Mouse (Mus musculus) limb, embryonic 11.5 days (tissue): Measurements from ENCODE around the gene Hoxd3. TPM values are rescaled to one million over a fixed set of nuclear protein-coding genes. Genes with fewer than 3 reads are reported as not detected.
A peak's percentile ranks its signal among the peaks of the same experiment; 100 is the strongest.

Experiments
- ATAC-seq: fragments of 200-750 bp; cut with Nextera tagmentation; 2 replicates; pipeline ENCODE4 v1.8.0; 2017; ENCODE audit warnings: low read depth; ENCODE audit not compliant: insufficient number of reproducible peaks, low FRiP score, low TSS enrichment
- DNase-seq: peaks from one replicate; pipeline ENCODE4 v3.0.0-alpha.2; 2015; ENCODE audit warnings: low spot score
- H3K27ac ChIP-seq: fragments of 300-500 bp; sonication (generic); replicated peaks from 2 replicates; pipeline ENCODE4 v1.5.1; 2014; ENCODE audit warnings: low read depth, mild to moderate bottlenecking, low read length
- H3K27me3 ChIP-seq: fragments of 300-500 bp; sonication (generic); 2 replicates; pipeline ENCODE4 v1.6.1; 2014; ENCODE audit warnings: mild to moderate bottlenecking, low read length, mixed read lengths; ENCODE audit not compliant: control insufficient read depth, insufficient read depth
- H3K36me3 ChIP-seq: fragments of 300-500 bp; sonication (generic); 2 replicates; pipeline ENCODE4 v1.6.1; 2014; ENCODE audit warnings: mild to moderate bottlenecking, low read length, moderate library complexity, mixed read lengths; ENCODE audit not compliant: control insufficient read depth, insufficient read depth
- H3K4me1 ChIP-seq: fragments of 300-500 bp; sonication (generic); 2 replicates; pipeline ENCODE4 v1.6.1; 2014; ENCODE audit warnings: low read length, mixed read lengths; ENCODE audit not compliant: control insufficient read depth, insufficient read depth
- H3K4me2 ChIP-seq: fragments of 300-500 bp; sonication (generic); 2 replicates; pipeline ENCODE4 v1.6.1; 2014; ENCODE audit warnings: low read depth, mild to moderate bottlenecking, moderate library complexity; ENCODE audit not compliant: severe bottlenecking
- H3K4me3 ChIP-seq: fragments of 300-500 bp; sonication (generic); 2 replicates; pipeline ENCODE4 v1.5.1; 2014; ENCODE audit warnings: low read depth, low read length
- H3K9ac ChIP-seq: fragments of 300-500 bp; sonication (generic); 2 replicates; pipeline ENCODE4 v1.6.1; 2014; ENCODE audit warnings: mild to moderate bottlenecking, low read length
- H3K9me3 ChIP-seq: fragments of 300-500 bp; sonication (generic); 2 replicates; pipeline ENCODE4 v1.6.1; 2016; ENCODE audit warnings: low read length; ENCODE audit not compliant: control insufficient read depth
- WGBS: fragments of 180-500 bp; shearing (Covaris S2); extraction: QIAGEN DNeasy Blood & Tissue Kit; methylation state at CpG from one replicate; pipeline ENCODE4 v1.1.7; 2014; 5-methylcytosine and 5-hydroxymethylcytosine counted together
- polyA plus RNA-seq: library from polyadenylated mRNA; unstranded; fragments of >200 nt; fragmentation: Nextera tagmentation; extraction: Ambion mirVana; gene quantifications from 2 replicates; pipeline ENCODE4 v1.2.1, GENCODE M21; 2014

Gene Hoxd3
- polyA plus RNA-seq, 1 experiment from 2014 or later, result 1.2 TPM

DNA sequence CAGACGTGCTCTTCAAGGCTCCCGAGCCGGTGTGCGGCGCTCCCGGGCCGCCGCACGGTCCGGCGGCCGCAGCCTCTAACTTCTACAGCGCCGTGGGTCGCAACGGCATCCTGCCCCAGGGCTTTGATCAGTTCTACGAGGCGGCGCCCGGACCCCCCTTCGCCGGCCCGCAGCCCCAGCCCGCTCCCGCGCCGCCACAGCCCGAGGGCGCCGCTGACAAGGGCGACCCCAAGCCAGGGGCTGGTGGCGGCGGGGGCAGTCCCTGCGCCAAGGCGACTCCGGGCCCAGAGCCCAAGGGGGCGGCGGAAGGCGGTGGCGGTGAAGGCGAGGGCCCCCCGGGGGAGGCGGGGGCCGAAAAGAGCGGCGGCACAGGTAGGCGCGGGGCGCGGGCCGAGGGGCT, 28.9 kb upstream of the Hoxd3 start:
- peak overlapping the region; percentile 97 for H3K9ac ChIP-seq
- H3K9me3 ChIP-seq, result no peaks in the 10 kb centered on the region
- H3K27me3 ChIP-seq, result peaks cover 18% of the 10 kb centered on the region
- H3K4me1 ChIP-seq, result peaks cover 23% of the 10 kb centered on the region
- peak overlapping the region; percentile 95 for H3K27ac ChIP-seq
- H3K36me3 ChIP-seq, result no peaks in the 10 kb centered on the region
- peak overlapping the region; percentile 47 for H3K4me2 ChIP-seq
- DNase-seq (peak; percentile 72), ATAC-seq (no peak)
- peak overlapping the region; percentile 77 for H3K4me3 ChIP-seq
- 0% methylated on average over 34 of the region's 51 CpGs for WGBS

DNA sequence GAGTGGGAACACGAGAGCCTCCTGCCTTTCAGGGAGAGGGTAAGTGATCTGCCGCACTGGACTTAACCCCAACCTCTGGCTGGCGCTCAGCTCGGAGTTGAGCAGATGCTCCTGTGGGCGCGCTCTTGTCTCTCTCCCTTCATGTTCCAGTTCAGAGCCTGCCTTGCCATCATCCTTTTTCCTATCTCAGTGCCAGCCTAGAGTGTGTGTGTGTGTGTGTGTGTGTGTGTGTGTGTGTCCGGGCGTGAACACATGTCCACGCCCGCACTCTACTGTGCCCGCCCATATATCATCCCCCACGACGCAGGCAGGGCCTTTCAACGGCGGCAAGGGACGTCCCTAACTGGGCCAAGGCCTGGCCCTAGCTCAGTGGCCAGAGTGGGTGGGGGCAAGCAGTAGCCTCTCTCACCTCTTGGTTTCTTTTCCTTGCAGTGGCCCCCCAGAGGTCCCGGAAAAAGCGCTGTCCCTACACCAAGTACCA, 28.2 kb upstream of the Hoxd3 start:
- H3K4me2 ChIP-seq, result peak overlapping the region; percentile 47
- ATAC-seq (peak; percentile 4; the same call in 1 of the 2 replicates), DNase-seq (peak; percentile 72)
- H3K27me3 ChIP-seq, result peaks cover 22% of the 10 kb centered on the region
- H3K4me1 ChIP-seq, result peaks cover 24% of the 10 kb centered on the region
- peak overlapping the region; percentile 77 for H3K4me3 ChIP-seq
- H3K9ac ChIP-seq, result peak overlapping the region; percentile 97
- no peaks in the 10 kb centered on the region for H3K36me3 ChIP-seq
- H3K27ac ChIP-seq, result peak overlapping the region; percentile 95
- no peaks in the 10 kb centered on the region for H3K9me3 ChIP-seq
- 0% methylated on average over 18 of the region's 18 CpGs for whole genome bisulfite sequencing

DNA sequence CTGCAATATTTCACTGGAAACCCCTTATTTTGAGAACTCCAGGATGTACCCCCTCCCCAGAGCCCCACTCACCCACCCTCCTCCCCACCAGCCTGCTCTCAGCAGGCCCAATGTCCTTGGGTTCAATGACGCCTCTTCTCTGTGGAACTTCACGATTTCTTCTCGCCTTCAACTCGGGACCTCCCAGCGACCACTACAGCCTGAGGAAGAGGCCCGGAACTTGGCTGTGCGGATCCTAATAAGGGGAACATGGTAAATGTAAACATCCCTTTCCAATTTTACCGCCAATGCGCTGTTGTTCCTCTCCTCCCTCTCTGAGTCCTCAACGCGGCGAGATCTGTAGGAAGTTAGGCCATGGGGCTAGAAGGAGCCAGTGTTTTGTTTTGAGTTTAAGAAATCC, 27.6 kb upstream of the Hoxd3 start:
- Histone ChIP-seq H3K4me1 (peaks cover 24% of the 10 kb centered on the region), H3K9ac (peak overlapping the region; percentile 97), H3K36me3 (no peaks in the 10 kb centered on the region), H3K27ac (peak overlapping the region; percentile 95), H3K9me3 (no peaks in the 10 kb centered on the region), H3K4me2 (peak overlapping the region; percentile 47), H3K4me3 (peak overlapping the region; percentile 77), H3K27me3 (peaks cover 22% of the 10 kb centered on the region)
- peak; percentile 60 for DNase-seq
- 2% methylated on average over 12 of the region's 12 CpGs for WGBS
- no peak for ATAC-seq

DNA sequence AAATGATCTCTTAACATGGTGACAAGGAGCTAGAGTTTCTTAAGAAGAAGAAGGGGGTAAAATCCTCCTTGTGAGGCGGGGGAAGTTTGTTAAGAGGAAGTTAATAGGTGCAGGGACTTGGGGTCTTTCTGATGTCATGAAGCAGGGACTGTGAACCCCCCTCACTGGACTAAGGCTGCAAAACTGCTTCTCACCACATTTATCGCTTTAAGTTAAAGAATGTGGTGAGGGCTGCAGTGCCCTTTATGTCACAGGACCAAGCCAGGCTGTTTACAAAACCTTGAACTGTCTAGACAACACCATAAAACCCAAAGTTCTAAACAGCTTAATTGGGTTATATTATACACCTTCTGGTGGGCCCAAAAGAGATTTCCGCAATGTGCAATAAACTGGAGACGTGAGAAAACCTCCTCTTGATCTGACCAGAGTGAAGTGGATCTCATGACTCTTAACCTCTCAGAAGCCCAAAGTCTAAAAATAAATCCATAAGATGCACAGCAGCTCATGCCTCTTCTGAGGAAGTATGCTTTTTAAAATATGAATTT, 26.6 kb upstream of the Hoxd3 start:
- Histone ChIP-seq H3K4me1 (peaks cover 19% of the 10 kb centered on the region; the same call in 1 of the 2 replicates), H3K9ac (peak overlapping the region; percentile 97), H3K4me3 (peak overlapping the region; percentile 77), H3K4me2 (peak overlapping the region; percentile 47), H3K27ac (peak overlapping the region; percentile 95), H3K27me3 (peaks cover 22% of the 10 kb centered on the region), H3K36me3 (no peaks in the 10 kb centered on the region), H3K9me3 (no peaks in the 10 kb centered on the region)
- peak; percentile 63 for DNase-seq
- under 1% methylated on average over 4 of the region's 4 CpGs for WGBS
- ATAC-seq, result no peak

DNA sequence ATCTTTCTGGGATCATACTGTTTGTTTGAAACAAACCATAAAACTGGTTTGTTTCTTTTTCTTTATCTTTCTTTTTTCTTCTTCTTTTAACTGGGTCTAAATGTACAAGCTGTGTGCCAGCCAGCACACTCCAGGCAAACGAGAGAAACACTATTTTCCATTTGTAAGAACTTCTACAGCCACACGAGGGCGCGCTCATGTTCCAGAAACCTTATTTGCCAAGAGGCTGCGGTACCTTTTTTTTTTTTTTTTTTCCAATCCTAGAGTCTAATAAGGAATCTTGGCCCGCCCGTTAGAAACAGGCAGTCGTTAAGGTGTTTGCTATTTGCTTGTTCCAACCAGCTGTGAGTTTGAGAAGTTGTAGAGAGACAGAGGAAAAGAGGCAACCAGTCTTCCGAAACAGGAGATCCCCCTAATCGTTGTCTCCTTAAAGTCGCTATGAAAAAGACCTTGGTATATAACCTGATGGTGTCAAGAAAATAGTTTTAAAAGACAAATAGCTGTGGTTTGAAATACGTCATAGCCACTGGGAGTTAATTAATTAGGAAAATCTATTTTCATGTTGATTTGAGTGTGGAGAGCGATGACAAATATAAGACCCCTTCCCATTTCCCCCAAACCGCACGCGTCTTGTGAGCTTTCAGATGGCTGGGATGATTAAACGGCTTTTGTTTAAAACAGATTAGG, 25.3 kb upstream of the Hoxd3 start:
- H3K4me2 ChIP-seq, result peak overlapping the region; percentile 90
- H3K9me3 ChIP-seq, result no peaks in the 10 kb centered on the region
- no peaks in the 10 kb centered on the region for H3K36me3 ChIP-seq
- H3K9ac ChIP-seq, result peak overlapping the region; percentile 98
- no peak for ATAC-seq
- peak; percentile 91 for DNase-seq
- 2% methylated on average over 17 of the region's 17 CpGs for WGBS
- H3K4me1 ChIP-seq, result peaks cover 24% of the 10 kb centered on the region; the same call in 1 of the 2 replicates
- H3K27me3 ChIP-seq, result peaks cover 20% of the 10 kb centered on the region
- peak overlapping the region; percentile 97 for H3K27ac ChIP-seq
- peak overlapping the region; percentile 66 for H3K4me3 ChIP-seq

DNA sequence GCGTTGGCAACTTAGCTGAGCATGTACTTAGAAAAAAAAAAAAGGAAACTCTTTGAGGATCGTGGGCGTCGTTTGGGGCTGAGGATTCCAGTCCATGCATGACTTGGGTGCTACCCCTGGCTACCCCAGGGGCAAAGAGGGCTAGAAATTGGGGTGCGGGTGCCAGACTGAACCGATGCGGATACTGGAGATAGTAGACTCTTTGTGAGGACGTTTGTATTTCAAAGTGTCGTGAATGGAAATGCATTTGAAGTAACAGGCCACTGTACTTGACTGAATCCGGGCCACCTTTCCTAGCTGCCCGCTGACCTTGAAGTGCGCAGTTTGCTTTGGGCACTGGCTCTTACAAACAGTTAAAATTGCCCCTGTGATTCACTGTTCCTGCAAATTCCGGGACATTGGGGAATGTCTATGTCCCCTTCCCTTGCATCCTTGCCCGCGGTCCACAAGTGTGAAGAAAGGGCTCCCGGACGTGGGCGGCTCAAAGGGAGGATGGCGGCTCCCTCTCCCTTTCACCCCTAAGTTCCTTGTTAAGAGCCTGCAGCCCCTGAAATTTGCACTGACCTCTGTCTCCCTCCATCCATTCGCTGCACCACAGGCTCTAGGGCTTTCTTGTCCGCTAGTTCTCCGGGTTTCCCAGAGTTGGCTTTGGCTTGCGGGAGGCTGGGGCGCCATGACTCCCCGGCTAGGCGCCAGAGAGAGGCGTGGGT, 24.6 kb upstream of the Hoxd3 start:
- Histone ChIP-seq H3K9ac (peak overlapping the region; percentile 98), H3K27ac (peak overlapping the region; percentile 97), H3K4me2 (peak overlapping the region; percentile 90), H3K9me3 (no peaks in the 10 kb centered on the region), H3K27me3 (peaks cover 13% of the 10 kb centered on the region; the same call in 1 of the 2 replicates), H3K4me3 (peak overlapping the region; percentile 66), H3K36me3 (no peaks in the 10 kb centered on the region), H3K4me1 (peaks cover 23% of the 10 kb centered on the region; the same call in 1 of the 2 replicates)
- peak; percentile 71 for DNase-seq
- WGBS, result under 1% methylated on average over 27 of the region's 27 CpGs
- ATAC-seq, result no peak

DNA sequence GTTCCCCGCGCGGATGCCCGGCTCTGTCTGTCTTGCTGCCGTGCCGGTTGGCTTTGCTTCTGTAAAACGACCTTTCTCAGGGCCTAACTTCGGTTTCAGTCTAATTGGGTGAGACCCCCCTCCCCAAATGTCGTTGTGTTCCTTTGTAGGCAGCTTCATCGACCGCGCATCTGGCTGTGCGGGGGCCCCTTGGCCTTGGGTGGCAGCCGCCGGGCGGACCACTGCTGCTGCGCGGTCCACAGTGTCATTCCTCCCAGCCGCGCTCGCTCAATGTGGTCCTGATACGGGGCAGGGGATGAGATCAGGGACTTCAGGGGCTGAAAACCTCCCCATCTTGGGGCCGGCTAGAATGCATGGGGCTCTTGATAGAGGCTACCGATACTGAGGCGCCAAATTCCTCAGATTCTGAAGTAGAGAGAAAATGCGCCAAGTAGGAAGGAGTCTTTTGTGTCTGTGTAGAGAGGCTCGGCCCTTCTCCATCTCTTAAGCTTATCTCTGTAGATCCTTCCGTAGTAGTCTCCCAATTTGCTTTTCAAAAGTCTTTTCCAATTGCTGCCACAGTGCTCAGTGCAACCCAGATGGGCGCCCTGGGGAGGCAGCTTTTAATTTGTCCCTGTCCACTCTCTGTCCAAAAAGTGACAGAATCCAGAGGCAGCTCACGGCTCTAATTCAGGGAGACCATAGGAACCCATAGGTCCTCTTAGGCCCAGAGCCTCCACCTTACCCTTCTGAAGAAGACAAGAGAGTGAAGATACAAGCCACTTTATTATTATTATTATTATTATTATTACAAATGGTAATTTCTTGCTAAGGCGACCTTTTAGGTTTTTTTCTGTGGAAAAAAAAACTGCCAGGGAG, 23.8 kb upstream of the Hoxd3 start:
- Histone ChIP-seq H3K9me3 (no peaks in the 10 kb centered on the region), H3K4me2 (peak overlapping the region; percentile 90), H3K27ac (peak overlapping the region; percentile 97), H3K4me1 (peaks cover 24% of the 10 kb centered on the region), H3K36me3 (no peaks in the 10 kb centered on the region), H3K4me3 (peak overlapping the region; percentile 66), H3K9ac (peak overlapping the region; percentile 98), H3K27me3 (peaks cover 10% of the 10 kb centered on the region; the same call in 1 of the 2 replicates)
- DNase-seq (peak; percentile 73), ATAC-seq (no peak)
- WGBS, result under 1% methylated on average over 31 of the region's 31 CpGs
